Mouse (Mus musculus) liver, postnatal 0 days (tissue): ENCODE measurements at regions not wholly inside any gene's neighbourhood (a gene's known extent, or its start where the extent isn't known, plus 50 kb on each side); places are given as distances from the start of the nearest gene placed in this dataset.

Experiments used
- CTCF ChIP-seq: sonication (generic); IDR thresholded peaks from 2 replicates; pipeline ENCODE4 v1.5.1; 2016; ENCODE audit warnings: antibody characterized with exemption, low read depth
- EP300 ChIP-seq: IDR thresholded peaks from 2 replicates; pipeline ENCODE4 v1.6.1; 2016; ENCODE audit warnings: antibody characterized with exemption, low read depth, mild to moderate bottlenecking

DNA sequence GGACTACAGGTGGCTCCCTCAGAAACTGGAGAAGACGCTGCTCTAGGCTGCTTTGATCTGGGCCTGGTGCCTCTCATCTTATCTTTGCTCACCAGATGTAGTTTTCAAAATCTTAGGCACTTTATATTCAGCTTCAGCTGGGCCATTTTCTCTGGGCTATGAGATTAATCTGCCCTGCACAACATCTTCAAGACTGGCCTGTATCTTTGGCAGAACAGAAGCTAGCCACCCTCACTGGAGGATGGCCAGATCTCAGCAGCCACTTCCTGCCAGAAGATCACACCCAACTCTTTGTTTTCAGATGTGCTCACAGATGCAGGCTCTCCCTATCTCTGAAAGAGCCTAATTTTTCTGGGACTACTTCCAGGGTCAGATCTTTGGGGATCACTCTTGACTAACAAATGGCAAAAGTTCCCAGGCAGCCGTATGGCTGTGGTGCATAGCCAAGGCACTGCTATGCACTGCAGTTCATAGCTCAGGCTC, 75.8 kb upstream of the Irs2 start:
- TF ChIP-seq CTCF = no peak
- TF ChIP-seq EP300 = peak; percentile 84
